Mouse (Mus musculus): ENCODE data around the gene Mef2c. TPM values are rescaled to one million over a fixed set of nuclear protein-coding genes. Genes with fewer than 3 reads are reported as not detected.
A peak's percentile ranks its signal among the peaks of the same experiment; 100 is the strongest.

Mef2c gene
- polyA plus RNA-seq, 1 experiment from 2014 or later, result 29.8 TPM

- no peaks in the 10 kb centered on the region for H3K9me3 ChIP-seq (replicated peaks; ENCODE audit: control insufficient read depth, low read length)
- no peak overlapping the region for H3K9ac ChIP-seq (replicated peaks; ENCODE audit: low read length)
- H3K27ac ChIP-seq (replicated peaks; ENCODE audit: low read depth, low read length), result no peak overlapping the region
- H3K4me3 ChIP-seq (ENCODE audit: low read depth, low read length), result no peak overlapping the region
- DNase-seq (ENCODE audit: low spot score) (peak; percentile 45), ATAC-seq (replicated peaks; ENCODE audit: insufficient number of reproducible peaks, low FRiP score, low TSS enrichment, low read depth) (0 out of 2 replicates have a peak, but pooled peaks have one; percentile 10)
- H3K4me2 ChIP-seq (ENCODE audit: low read depth, low read length), result no peak overlapping the region
- H3K4me1 ChIP-seq (ENCODE audit: control insufficient read depth, insufficient read depth, low read length), result no peaks in the 10 kb centered on the region
- H3K36me3 ChIP-seq (replicated peaks; ENCODE audit: control insufficient read depth, insufficient read depth, low read depth, low read length), result no peaks in the 10 kb centered on the region
- H3K27me3 ChIP-seq (ENCODE audit: control insufficient read depth, insufficient read depth, low read length), result no peaks in the 10 kb centered on the region
- 61% methylated on average over 4 of the region's 4 CpGs for WGBS
These were observed 104.2 kb downstream of the Mef2c start for GRCm38 (mm10) chr13:83607883-83608581.

GRCm38 (mm10) chr13:83608851-83609516 lies 105.2 kb downstream of the Mef2c start:
- ATAC-seq (replicated peaks; ENCODE audit: insufficient number of reproducible peaks, low FRiP score, low TSS enrichment, low read depth), result no peak
- DNase-seq (ENCODE audit: low spot score), result no peak
- no peaks in the 10 kb centered on the region for H3K9me3 ChIP-seq (replicated peaks; ENCODE audit: control insufficient read depth, low read length)
- H3K27ac ChIP-seq (replicated peaks; ENCODE audit: low read depth, low read length), result no peak overlapping the region
- H3K4me2 ChIP-seq (ENCODE audit: low read depth, low read length), result no peak overlapping the region
- WGBS, result 67% methylated on average over 3 of the region's 3 CpGs
- no peak overlapping the region for H3K4me3 ChIP-seq (ENCODE audit: low read depth, low read length)
- no peaks in the 10 kb centered on the region for H3K27me3 ChIP-seq (ENCODE audit: control insufficient read depth, insufficient read depth, low read length)
- no peaks in the 10 kb centered on the region for H3K36me3 ChIP-seq (replicated peaks; ENCODE audit: control insufficient read depth, insufficient read depth, low read depth, low read length)
- no peaks in the 10 kb centered on the region for H3K4me1 ChIP-seq (ENCODE audit: control insufficient read depth, insufficient read depth, low read length)
- no peak overlapping the region for H3K9ac ChIP-seq (replicated peaks; ENCODE audit: low read length)

- Histone ChIP-seq H3K27me3 (ENCODE audit: control insufficient read depth, insufficient read depth, low read length) (no peaks in the 10 kb centered on the region), H3K9ac (replicated peaks; ENCODE audit: low read length) (no peak overlapping the region), H3K4me1 (ENCODE audit: control insufficient read depth, insufficient read depth, low read length) (no peaks in the 10 kb centered on the region), H3K36me3 (replicated peaks; ENCODE audit: control insufficient read depth, insufficient read depth, low read depth, low read length) (no peaks in the 10 kb centered on the region), H3K9me3 (replicated peaks; ENCODE audit: control insufficient read depth, low read length) (no peaks in the 10 kb centered on the region), H3K27ac (replicated peaks; ENCODE audit: low read depth, low read length) (no peak overlapping the region), H3K4me3 (ENCODE audit: low read depth, low read length) (no peak overlapping the region), H3K4me2 (ENCODE audit: low read depth, low read length) (no peak overlapping the region)
- WGBS, result 73% methylated on average over 3 of the region's 3 CpGs
- no peak for DNase-seq (ENCODE audit: low spot score)
- no peak for ATAC-seq (replicated peaks; ENCODE audit: insufficient number of reproducible peaks, low FRiP score, low TSS enrichment, low read depth)
These were observed 105.7 kb downstream of the Mef2c start for GRCm38 (mm10) chr13:83609517-83609878.

- Histone ChIP-seq H3K4me2 (ENCODE audit: low read depth, low read length) (no peak overlapping the region), H3K9me3 (replicated peaks; ENCODE audit: control insufficient read depth, low read length) (no peaks in the 10 kb centered on the region), H3K4me1 (ENCODE audit: control insufficient read depth, insufficient read depth, low read length) (no peaks in the 10 kb centered on the region), H3K27me3 (ENCODE audit: control insufficient read depth, insufficient read depth, low read length) (no peaks in the 10 kb centered on the region), H3K9ac (replicated peaks; ENCODE audit: low read length) (no peak overlapping the region), H3K27ac (replicated peaks; ENCODE audit: low read depth, low read length) (no peak overlapping the region), H3K4me3 (ENCODE audit: low read depth, low read length) (no peak overlapping the region), H3K36me3 (replicated peaks; ENCODE audit: control insufficient read depth, insufficient read depth, low read depth, low read length) (no peaks in the 10 kb centered on the region)
- ATAC-seq (replicated peaks; ENCODE audit: insufficient number of reproducible peaks, low FRiP score, low TSS enrichment, low read depth), result no peak
- DNase-seq (ENCODE audit: low spot score), result no peak
- WGBS, result 81% methylated on average over 8 of the region's 8 CpGs
These were observed 106.3 kb downstream of the Mef2c start for GRCm38 (mm10) chr13:83610124-83610523.

GRCm38 (mm10) chr13:83612195-83612594 lies 108.4 kb downstream of the Mef2c start:
- no peak overlapping the region for H3K9ac ChIP-seq (replicated peaks; ENCODE audit: low read length)
- H3K4me2 ChIP-seq (ENCODE audit: low read depth, low read length), result no peak overlapping the region
- ATAC-seq (replicated peaks; ENCODE audit: insufficient number of reproducible peaks, low FRiP score, low TSS enrichment, low read depth) (0 out of 2 replicates have a peak, but pooled peaks have one; percentile 62), DNase-seq (ENCODE audit: low spot score) (peak; percentile 58)
- H3K27me3 ChIP-seq (ENCODE audit: control insufficient read depth, insufficient read depth, low read length), result no peaks in the 10 kb centered on the region
- H3K9me3 ChIP-seq (replicated peaks; ENCODE audit: control insufficient read depth, low read length), result no peaks in the 10 kb centered on the region
- H3K36me3 ChIP-seq (replicated peaks; ENCODE audit: control insufficient read depth, insufficient read depth, low read depth, low read length), result no peaks in the 10 kb centered on the region
- 39% methylated on average over 1 of the region's 1 CpGs for WGBS
- H3K4me3 ChIP-seq (ENCODE audit: low read depth, low read length), result no peak overlapping the region
- H3K27ac ChIP-seq (replicated peaks; ENCODE audit: low read depth, low read length), result no peak overlapping the region
- H3K4me1 ChIP-seq (ENCODE audit: control insufficient read depth, insufficient read depth, low read length), result no peaks in the 10 kb centered on the region

GRCm38 (mm10) chr13:83615875-83616274 lies 112.0 kb downstream of the Mef2c start:
- ATAC-seq (replicated peaks; ENCODE audit: insufficient number of reproducible peaks, low FRiP score, low TSS enrichment, low read depth) (no peak), DNase-seq (ENCODE audit: low spot score) (no peak)
- H3K4me1 ChIP-seq (ENCODE audit: control insufficient read depth, insufficient read depth, low read length), result no peaks in the 10 kb centered on the region
- H3K27me3 ChIP-seq (ENCODE audit: control insufficient read depth, insufficient read depth, low read length), result no peaks in the 10 kb centered on the region
- H3K27ac ChIP-seq (replicated peaks; ENCODE audit: low read depth, low read length), result no peak overlapping the region
- H3K4me3 ChIP-seq (ENCODE audit: low read depth, low read length), result no peak overlapping the region
- no peak overlapping the region for H3K9ac ChIP-seq (replicated peaks; ENCODE audit: low read length)
- H3K4me2 ChIP-seq (ENCODE audit: low read depth, low read length), result no peak overlapping the region
- no peaks in the 10 kb centered on the region for H3K9me3 ChIP-seq (replicated peaks; ENCODE audit: control insufficient read depth, low read length)
- 78% methylated on average over 3 of the region's 3 CpGs for WGBS
- H3K36me3 ChIP-seq (replicated peaks; ENCODE audit: control insufficient read depth, insufficient read depth, low read depth, low read length), result no peaks in the 10 kb centered on the region

- no peaks in the 10 kb centered on the region for H3K27me3 ChIP-seq (ENCODE audit: control insufficient read depth, insufficient read depth, low read length)
- H3K4me2 ChIP-seq (ENCODE audit: low read depth, low read length), result no peak overlapping the region
- no peaks in the 10 kb centered on the region for H3K36me3 ChIP-seq (replicated peaks; ENCODE audit: control insufficient read depth, insufficient read depth, low read depth, low read length)
- DNase-seq (ENCODE audit: low spot score), result no peak
- no peak overlapping the region for H3K9ac ChIP-seq (replicated peaks; ENCODE audit: low read length)
- no peak for ATAC-seq (replicated peaks; ENCODE audit: insufficient number of reproducible peaks, low FRiP score, low TSS enrichment, low read depth)
- no peak overlapping the region for H3K27ac ChIP-seq (replicated peaks; ENCODE audit: low read depth, low read length)
- no peak overlapping the region for H3K4me3 ChIP-seq (ENCODE audit: low read depth, low read length)
- no peaks in the 10 kb centered on the region for H3K9me3 ChIP-seq (replicated peaks; ENCODE audit: control insufficient read depth, low read length)
- H3K4me1 ChIP-seq (ENCODE audit: control insufficient read depth, insufficient read depth, low read length), result no peaks in the 10 kb centered on the region
- WGBS, result 87% methylated on average over 4 of the region's 4 CpGs
These were observed 120.8 kb downstream of the Mef2c start for GRCm38 (mm10) chr13:83624651-83625050.

- Histone ChIP-seq H3K9ac (replicated peaks; ENCODE audit: low read length) (no peak overlapping the region), H3K4me3 (ENCODE audit: low read depth, low read length) (no peak overlapping the region), H3K36me3 (replicated peaks; ENCODE audit: control insufficient read depth, insufficient read depth, low read depth, low read length) (no peaks in the 10 kb centered on the region), H3K9me3 (replicated peaks; ENCODE audit: control insufficient read depth, low read length) (no peaks in the 10 kb centered on the region), H3K4me1 (ENCODE audit: control insufficient read depth, insufficient read depth, low read length) (no peaks in the 10 kb centered on the region), H3K4me2 (ENCODE audit: low read depth, low read length) (no peak overlapping the region), H3K27me3 (ENCODE audit: control insufficient read depth, insufficient read depth, low read length) (no peaks in the 10 kb centered on the region), H3K27ac (replicated peaks; ENCODE audit: low read depth, low read length) (no peak overlapping the region)
- ATAC-seq (replicated peaks; ENCODE audit: insufficient number of reproducible peaks, low FRiP score, low TSS enrichment, low read depth) (no peak), DNase-seq (ENCODE audit: low spot score) (no peak)
- WGBS, result 92% methylated on average over 4 of the region's 4 CpGs
These were observed 123.6 kb downstream of the Mef2c start for GRCm38 (mm10) chr13:83627429-83627828.

Data from embryonic facial prominence, embryonic 11.5 days (tissue).